Mouse (Mus musculus): ENCODE measurements at regions not wholly inside any gene's neighbourhood (a gene's known extent, or its start where the extent isn't known, plus 50 kb on each side); places are given as distances from the start of the nearest gene placed in this dataset.

DNA sequence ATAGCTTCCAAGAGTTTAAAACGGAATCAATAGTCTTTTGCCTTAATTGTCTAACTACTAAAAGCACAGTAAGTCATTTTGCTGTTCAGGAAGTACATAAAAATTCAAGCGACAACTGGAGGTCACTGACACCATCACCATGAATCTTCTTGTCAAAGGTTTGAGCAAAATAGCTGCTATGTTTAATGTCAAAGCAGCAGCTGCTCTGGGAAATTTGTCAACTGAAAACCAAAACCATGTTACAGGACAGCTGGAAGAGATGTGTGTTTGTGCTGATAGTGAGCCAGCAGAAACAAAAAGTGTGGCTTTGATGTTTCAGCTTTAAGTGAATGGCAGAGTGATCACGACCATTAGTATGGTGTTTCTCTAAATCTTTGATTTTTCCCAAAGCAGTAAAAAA is 100.7 kb downstream of the Il13ra2 start:
- TF ChIP-seq CHD2 (IDR thresholded peaks at IDR 0.05; ENCODE audit: low read depth, low read length) (no peak), ZNF384 (IDR thresholded peaks at IDR 0.05; ENCODE audit: low read depth, low read length) (no peak), MAFK (IDR thresholded peaks at IDR 0.05; ENCODE audit: insufficient read depth, low read depth, low read length) (no peak)

Measured in ES-E14 (cell line).